Mouse (Mus musculus): Measurements from ENCODE around the gene Bcl2l14.

The Bcl2l14 gene

DNA sequence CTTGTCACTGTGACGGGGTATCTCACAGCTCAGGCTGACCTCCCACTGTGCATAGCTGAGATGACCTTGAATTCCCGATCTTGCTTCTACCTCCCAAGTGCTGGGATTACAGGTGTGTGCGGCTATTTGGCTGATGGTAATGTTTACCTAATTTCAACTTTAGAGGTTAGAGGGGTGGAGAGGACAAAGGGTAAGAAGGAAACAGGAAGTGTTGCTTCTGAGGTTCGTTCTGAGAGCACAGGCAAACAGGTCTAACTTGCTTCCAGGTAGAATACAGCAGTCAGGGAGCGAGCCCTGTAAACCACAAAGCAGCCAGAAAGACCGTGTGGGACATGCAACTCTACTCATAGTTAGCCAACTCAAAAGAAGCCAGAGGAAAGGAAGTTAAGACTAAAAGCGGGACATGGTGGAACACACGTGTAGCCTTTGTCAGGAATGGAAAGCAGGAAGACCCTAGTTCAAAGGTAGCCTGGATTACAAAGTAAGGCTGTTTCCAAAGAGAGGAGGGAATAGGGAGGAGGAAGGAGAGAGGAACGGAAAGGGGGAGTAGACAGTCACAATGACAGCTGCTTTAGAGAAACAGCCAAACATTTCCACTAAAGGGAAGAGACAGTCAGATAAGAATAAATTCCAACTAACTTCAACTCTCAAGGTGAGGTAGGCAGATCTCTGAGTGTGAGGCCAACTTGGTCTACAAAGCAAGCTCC lies 47.2 kb downstream of the Bcl2l14 start:
- DNase-seq (ENCODE audit: inconsistent ontology term), result no peak

DNA sequence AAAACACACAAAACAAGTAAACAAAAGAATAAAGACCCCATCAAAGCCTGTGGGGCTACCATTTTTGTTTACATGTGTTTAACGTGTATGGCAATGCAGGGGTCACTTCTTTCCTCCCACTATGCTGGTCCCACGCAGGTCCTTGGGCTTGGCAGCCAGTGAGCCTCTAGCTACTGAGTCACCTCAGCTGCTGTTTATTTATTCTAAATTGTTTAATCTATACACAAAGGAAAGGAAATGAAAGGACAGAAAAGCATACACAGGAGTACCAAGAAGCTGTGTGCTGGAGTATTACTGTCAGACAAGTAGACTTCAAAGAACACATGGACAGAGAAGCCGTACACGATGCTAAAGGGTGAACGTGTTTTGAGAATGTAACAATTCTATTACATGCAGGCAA lies 47.8 kb downstream of the Bcl2l14 start:
- no peak for DNase-seq (ENCODE audit: inconsistent ontology term)

- no peak for DNase-seq (ENCODE audit: inconsistent ontology term)
These were observed 52.3 kb downstream of the Bcl2l14 start for GRCm38 (mm10) chr6:134448451-134448850.

DNA sequence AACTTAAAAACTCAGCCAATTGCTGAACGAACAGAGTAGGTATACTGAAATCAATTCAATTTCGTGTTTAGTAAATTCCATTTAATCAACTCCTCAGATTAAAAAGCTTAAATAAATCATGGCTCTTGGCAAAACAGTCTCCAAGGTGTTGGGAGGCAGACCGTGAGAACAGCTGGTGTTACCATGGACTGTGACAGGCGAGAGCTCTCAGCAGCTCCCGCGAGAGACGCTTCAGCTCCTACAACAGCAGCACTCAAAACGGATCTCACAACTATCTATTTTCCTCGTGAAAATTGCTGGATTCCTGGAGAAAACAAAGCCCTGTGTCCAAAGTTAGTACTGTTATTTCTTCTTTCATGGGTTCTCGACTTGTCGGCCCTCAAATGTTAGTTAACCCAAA lies 53.8 kb downstream of the Bcl2l14 start:
- no peak for DNase-seq (ENCODE audit: inconsistent ontology term)

DNA sequence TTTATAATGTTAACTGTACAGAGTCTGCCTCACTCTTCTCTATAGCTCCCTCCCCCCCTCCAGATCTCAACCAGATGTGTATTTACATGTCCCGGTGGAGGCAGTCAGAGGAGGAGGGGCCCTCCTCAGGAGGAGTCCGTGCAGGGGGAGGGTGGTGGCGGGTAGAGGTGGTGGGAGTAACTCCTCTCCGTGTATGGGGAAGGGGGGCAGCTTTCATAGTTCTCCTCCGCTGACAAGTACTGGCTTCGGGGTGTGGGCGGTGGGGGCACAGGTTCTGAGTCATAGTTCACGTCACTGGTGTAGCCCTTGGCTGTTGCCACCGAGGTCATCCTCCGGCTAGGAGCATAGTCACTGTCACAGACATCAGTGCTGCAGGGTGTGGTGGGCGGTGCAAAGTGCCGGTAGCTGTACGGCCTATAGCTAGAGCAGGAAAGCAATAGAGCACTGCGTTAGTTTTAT lies 54.6 kb downstream of the Bcl2l14 start:
- DNase-seq (ENCODE audit: inconsistent ontology term), result no peak

- no peak for DNase-seq (ENCODE audit: inconsistent ontology term)
These were observed 58.0 kb downstream of the Bcl2l14 start for GRCm38 (mm10) chr6:134454093-134454492.

DNA sequence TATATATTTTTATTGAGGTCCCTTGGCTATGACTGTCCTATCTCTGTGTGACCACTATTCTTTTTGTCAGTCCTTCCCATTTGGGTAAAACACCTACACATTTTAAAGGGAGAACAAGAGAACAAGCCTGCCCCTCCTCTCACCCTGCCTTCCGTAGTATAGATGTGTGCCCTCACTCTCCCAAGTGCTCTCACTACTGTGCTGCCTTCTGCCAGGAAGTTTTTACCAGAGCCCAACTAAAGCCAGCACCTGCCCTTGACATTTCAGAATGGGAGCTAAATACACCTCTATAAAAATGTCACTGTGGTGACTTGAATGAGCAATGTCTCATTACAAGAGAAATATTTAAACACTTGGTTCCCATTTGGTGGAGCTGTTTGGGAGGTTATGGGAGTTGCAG lies 62.3 kb downstream of the Bcl2l14 start:
- DNase-seq (ENCODE audit: inconsistent ontology term), result no peak

GRCm38 (mm10) chr6:134461175-134461574 lies 65.1 kb downstream of the Bcl2l14 start:
- no peak for DNase-seq (ENCODE audit: inconsistent ontology term)

- no peak for DNase-seq (ENCODE audit: inconsistent ontology term)
These were observed 70.6 kb downstream of the Bcl2l14 start for GRCm38 (mm10) chr6:134466671-134467229.

GRCm38 (mm10) chr6:134469297-134469696 lies 73.2 kb downstream of the Bcl2l14 start:
- DNase-seq (ENCODE audit: inconsistent ontology term), result no peak

- no peak for DNase-seq (ENCODE audit: inconsistent ontology term)
These were observed 74.7 kb downstream of the Bcl2l14 start for GRCm38 (mm10) chr6:134470857-134471256.

- DNase-seq (ENCODE audit: inconsistent ontology term), result peak; percentile 50
These were observed 77.0 kb downstream of the Bcl2l14 start for GRCm38 (mm10) chr6:134473143-134473561.

DNA sequence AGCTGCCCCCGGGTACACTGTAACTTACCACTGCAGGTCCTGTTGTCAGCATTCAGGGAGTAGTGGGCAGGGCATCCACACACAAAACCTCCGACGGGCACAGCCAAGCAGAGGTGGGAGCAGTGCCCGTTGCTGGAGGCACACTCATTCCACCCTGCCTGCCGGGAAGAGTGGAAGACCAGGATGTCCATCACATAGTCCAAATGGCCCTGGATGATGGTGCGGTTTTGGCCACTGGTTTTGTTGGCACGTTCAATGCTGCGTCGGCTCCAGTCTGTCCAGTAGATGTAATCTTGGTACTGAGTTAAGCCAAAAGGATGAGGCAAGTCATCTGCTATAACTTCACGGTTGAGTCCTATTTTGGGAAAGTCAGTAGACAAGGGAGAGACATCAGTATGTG lies 83.4 kb downstream of the Bcl2l14 start:
- DNase-seq (ENCODE audit: inconsistent ontology term), result no peak

DNA sequence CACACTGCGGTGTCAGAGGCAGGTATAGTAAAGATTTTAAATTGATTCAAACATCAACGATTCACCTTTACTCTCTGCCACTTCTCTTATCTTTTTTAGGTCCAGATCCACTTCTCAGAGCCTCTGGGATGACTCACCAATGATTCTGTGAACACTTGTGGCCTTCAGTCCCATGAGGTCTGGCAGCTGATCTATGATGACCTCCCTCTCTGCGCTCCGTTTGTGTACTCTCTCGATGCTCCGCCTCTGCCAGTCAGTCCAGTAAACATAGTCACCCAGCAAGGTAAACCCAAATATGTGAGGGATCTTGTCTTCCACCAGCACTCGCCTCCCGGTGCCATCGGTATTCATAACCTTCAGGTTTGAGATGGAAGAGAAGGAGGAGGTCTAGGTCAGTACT lies 90.2 kb downstream of the Bcl2l14 start:
- no peak for DNase-seq (ENCODE audit: inconsistent ontology term)

All from Muller cell, postnatal 12 days (primary cell).